Mouse (Mus musculus) urinary bladder, postnatal 36 days (tissue): ENCODE measurements around the gene Mrtfb.

Source experiments
- DNase-seq, 2 experiments: peaks; one replicate each; pipeline ENCODE4 v3.0.0; 2022; ENCODE audit warnings: low spot score in 2 of 2, mixed read lengths in 1 of 2

The Mrtfb gene

DNA sequence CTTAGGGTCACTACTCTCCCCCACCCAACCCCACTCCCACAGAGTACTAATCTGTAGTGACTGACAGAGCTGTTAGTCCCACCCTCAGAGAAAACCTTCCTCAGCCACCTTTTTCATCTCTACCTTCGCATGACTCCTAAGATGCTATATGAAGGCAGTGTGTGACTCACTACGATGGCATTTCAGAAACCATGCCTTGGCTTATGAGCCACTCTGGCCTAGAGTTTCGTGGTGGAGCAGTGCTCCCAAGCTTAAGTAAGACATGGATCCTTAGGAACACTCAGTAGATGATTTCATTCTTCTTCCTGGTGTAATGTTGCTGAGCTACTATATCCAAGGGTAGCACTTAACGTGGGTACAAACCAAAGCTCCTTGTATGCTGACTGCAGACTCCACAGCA, 94.4 kb downstream of the Mrtfb start:
- DNase-seq: no peak

- DNase-seq: no peak
These were observed 95.0 kb downstream of the Mrtfb start for GRCm38 (mm10) chr16:13351268-13351667.

- no peak for DNase-seq
These were observed 97.6 kb downstream of the Mrtfb start for GRCm38 (mm10) chr16:13353927-13354326.

- no peak for DNase-seq
These were observed 98.2 kb downstream of the Mrtfb start for GRCm38 (mm10) chr16:13354431-13354830.

GRCm38 (mm10) chr16:13357806-13358679, 101.8 kb downstream of the Mrtfb start:
- peak; percentile 51 to 70 for DNase-seq

DNA sequence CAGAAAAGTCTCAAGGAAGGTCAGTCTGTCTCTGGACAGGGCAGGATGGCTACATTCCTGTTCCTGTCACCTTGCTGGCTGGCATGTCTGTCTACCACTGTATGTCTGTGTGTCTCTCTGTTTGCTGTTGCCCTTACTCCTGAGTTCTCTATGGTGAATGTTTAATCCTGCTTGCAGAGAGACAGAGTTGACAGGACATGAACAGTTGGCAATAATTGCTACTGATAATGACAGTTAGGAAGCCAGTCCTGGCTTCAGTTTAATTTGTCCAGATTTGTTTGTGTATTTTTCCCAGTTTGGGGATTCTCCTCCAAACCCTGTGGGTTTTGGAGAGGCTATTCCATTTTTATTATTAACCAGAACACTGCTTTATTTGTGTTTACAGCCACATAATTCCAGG, 102.5 kb downstream of the Mrtfb start:
- DNase-seq: no peak

DNA sequence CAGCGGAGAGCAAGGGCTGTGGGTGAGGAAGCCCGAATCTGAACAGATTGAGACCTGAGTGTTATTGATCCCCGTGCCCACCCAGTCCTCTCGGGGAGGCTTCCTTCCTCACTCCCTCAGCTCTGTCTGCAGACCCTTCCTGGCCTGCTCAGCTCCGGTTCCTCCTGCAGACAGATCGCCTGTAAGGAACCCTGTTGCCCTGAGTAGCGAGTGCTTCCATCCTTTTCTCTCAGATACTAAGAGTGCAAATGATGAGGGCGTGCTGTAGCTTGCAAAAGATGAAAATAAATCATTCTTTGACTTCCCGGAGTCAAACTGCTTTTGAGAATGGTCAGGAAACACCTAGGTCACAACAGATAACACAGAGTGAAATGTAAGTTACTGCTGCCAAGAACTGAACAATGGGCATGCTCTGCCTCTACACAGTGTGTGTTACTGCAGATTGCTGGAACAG, 103.2 kb downstream of the Mrtfb start:
- DNase-seq: no peak

GRCm38 (mm10) chr16:13360208-13360607, 103.9 kb downstream of the Mrtfb start:
- no peak for DNase-seq

DNA sequence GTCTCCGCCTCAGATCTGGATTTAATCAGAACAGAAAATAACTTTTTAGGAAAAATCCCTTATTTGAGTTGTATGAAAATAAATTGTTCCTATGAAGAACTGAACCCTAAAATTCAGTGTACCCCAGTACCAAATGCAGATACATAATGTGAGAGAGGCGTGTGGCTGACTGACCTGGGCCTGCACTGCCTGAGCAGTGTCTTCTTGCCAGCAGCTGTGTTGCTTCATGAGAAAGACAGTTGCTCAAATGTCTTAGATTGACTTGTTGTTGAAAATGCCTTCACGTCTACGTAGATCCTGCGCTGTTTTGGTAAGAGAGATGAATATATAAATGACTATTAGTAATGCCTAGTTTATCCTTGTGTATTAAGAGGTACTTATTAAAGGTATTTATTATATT, 104.6 kb downstream of the Mrtfb start:
- DNase-seq: no peak

- DNase-seq: no peak
These were observed 106.9 kb downstream of the Mrtfb start for GRCm38 (mm10) chr16:13363141-13363540.

DNA sequence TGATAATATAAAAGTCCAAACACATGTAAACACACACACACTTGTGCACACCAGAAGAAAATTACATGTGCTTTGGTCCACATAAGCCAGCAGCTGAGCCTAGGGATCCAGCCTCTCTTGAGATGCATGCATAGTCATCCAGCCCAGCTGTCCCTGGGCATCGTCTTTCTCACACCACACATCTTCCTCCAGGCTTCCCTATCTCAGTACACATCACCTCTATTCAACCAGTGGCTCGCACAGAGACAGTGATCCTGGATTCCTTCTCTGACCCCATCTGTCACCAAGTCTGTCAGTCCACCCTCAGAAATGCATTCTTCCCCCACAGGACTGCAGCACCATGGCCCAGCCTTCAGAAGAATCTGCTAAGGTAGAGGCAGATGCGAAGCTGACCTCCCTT, 107.9 kb downstream of the Mrtfb start:
- DNase-seq: no peak

- no peak for DNase-seq
These were observed 110.0 kb downstream of the Mrtfb start for GRCm38 (mm10) chr16:13366256-13366655.

- no peak for DNase-seq
These were observed 110.7 kb downstream of the Mrtfb start for GRCm38 (mm10) chr16:13366802-13367465.

DNA sequence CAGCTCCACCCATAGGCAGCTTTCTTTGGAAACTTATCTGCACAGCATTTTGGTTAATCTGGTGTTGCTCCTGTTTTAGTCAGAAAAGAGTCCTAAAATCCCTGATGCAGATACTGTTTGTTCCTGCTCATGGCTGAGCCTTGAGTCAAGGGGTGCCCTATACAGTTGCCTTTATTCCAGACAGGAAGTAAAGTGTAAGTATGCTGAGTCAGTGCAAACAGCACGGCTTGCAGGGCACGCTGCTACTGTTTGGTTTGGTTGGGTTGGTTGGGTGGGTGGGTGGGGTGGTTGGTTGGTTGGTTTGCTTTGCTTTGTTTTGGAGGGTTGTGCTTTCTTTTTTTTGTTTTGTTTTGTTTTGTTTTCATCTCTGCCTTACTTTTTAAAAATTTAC, 111.2 kb downstream of the Mrtfb start:
- peak in 1 of 2 experiments; percentile 10 for DNase-seq

- no peak for DNase-seq
These were observed 112.4 kb downstream of the Mrtfb start for GRCm38 (mm10) chr16:13368645-13369044.

GRCm38 (mm10) chr16:13371740-13372287, 115.5 kb downstream of the Mrtfb start:
- peak; percentile 68 to 92 for DNase-seq

DNA sequence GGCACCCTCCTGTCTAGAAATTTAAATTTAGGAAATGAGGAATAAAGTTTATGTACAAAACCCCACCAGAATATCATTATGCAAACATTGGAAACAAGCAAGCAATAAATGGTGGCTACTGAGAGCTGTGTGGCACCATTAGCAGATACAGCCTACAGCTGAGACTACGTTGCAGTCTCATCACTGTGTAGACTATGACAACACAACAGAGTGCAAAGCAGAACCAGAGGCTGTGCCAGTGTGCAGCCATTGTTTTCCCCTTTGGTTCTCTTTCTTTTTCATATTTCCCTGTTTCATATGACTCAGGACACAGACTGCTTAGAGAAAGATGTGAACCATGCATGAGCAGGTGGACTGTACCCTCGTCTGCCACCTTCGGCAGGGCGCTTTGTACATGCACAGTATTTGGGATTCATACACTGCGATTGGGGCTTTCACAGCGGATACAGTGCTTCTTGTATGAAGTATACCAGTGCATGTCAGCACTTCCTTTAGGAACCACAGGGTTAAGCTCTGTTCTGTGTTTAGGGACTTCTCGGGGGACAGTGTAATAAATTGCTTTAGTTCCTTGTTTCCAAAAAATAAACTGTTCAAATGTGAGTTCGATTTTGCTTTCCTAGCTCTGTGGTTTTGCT, 116.7 kb downstream of the Mrtfb start:
- no peak for DNase-seq

DNA sequence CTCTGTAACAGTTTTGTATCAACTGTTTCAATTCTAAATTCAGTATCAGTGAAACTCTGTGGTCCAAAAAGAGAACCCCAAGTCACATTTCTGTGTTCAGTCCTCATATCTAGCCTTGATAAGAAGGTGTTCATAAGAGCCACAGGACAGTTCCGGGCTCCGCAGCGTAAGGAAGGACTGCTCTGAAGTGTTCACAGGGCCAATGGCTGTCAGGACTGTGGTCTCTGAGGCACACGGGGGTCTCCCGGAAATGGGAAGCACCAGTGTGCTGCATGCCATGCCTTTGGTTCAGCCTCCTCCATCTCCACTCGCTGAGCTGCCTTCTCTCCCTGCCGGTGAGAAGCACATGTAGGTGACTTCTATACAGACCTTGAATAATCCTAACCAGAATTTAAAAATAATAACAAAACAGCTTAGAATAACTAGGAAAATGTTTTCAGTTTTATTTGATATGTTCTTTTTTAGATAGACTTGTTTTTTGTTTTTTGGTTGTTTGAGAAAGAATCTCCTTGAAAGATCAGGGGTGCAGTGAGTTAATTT, 120.7 kb downstream of the Mrtfb start:
- no peak for DNase-seq

DNA sequence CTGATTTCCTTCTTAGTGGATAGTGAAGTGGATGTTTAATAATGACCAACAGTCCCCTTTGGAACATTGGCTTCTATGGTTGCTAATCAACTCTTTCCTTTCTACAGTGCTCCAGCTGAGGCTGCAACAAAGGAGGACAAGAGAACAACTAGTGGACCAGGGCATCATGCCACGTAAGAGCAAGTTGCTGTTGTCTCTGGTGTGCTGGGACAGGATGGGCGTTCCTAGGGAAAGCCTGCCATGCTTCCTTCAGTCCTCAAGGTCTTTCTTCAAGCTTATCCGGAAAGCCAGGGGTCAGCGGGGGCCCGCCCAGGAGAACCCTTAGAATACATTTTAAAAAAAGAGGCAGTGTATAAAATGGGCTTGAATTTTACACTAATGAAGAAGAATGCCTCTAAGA, 121.9 kb downstream of the Mrtfb start:
- peak in 1 of 2 experiments; percentile 15 for DNase-seq

- no peak for DNase-seq
These were observed 123.6 kb downstream of the Mrtfb start for GRCm38 (mm10) chr16:13379865-13380264.

- no peak for DNase-seq
These were observed 125.5 kb downstream of the Mrtfb start for GRCm38 (mm10) chr16:13381771-13382170.

DNA sequence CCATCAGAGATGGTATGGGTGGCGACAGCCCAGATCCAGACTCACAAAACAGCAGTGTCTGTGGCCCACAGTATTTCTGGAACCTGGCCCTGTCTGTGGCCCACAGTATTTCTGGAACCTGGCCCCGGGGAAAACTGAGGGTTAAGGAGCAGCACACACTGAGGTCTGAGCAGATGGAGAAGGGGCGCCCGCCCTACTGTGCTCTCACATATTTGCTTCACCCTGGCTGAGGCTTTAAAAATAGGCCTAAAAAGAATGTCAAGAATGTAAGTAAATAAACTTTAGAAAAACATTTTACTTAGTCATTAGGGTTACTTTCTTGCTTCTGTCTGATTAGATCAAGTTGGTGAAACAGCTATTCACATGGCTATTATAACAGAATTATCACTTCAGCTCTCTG, 131.0 kb downstream of the Mrtfb start:
- no peak for DNase-seq
